Mouse (Mus musculus): ENCODE data around the gene Tlnrd1. TPM values are rescaled to one million over a fixed set of nuclear protein-coding genes. Genes with fewer than 3 reads are reported as not detected.

The Tlnrd1 gene
- polyA plus RNA-seq, 1 experiment from 2014 or later, result 8.4 TPM

DNA sequence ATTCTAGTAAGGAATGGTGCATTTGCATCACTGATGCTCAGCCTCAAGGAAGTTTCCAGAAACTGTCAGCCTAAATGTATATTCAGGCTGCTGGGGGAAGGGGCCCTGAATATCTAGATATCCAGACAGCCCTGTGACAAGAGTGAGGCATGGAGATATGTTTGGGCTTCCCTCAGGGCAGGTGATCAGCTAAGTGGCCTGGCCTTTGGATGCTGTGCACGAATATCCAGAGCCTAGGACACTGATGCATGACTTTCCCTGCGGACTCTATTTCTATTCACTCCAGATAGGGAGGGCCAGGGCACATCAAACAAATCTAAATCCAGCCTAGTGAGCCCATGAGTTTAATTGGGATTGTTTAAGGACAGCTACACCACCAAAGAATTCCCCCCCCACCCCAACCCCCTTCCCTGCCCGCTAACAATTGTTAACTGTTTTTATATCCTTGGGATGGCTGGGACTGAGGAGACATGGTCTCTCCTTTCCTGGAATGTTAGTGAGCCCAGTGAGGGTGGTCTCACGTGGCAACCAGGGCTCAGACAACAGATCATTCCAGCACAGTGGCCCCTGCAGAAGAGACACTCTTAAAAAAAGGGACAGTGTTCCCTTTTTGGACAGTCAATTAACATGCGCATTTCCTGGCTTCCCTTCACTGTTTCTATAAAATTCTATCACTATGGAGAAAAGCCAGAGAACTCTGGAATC is 14.1 kb downstream of the Tlnrd1 start:
- no peaks in the 10 kb centered on the region for H3K4me1 ChIP-seq (ENCODE audit: control insufficient read depth, insufficient read depth, low read length)
- no peak overlapping the region for H3K9ac ChIP-seq (ENCODE audit: low read length)
- H3K9me3 ChIP-seq (replicated peaks; ENCODE audit: control insufficient read depth, low read length), result no peaks in the 10 kb centered on the region
- 45% methylated on average over 5 of the region's 5 CpGs for WGBS
- H3K4me2 ChIP-seq (ENCODE audit: low read depth, low read length), result no peak overlapping the region
- no peaks in the 10 kb centered on the region for H3K36me3 ChIP-seq (ENCODE audit: control insufficient read depth, insufficient read depth)
- no peak for ATAC-seq (replicated peaks; ENCODE audit: extremely low read depth, insufficient read depth, low FRiP score)
- H3K27ac ChIP-seq (ENCODE audit: low read length), result no peak overlapping the region
- H3K27me3 ChIP-seq (ENCODE audit: control insufficient read depth, insufficient read depth, low read length), result no peaks in the 10 kb centered on the region
- H3K4me3 ChIP-seq (ENCODE audit: low read length), result no peak overlapping the region

DNA sequence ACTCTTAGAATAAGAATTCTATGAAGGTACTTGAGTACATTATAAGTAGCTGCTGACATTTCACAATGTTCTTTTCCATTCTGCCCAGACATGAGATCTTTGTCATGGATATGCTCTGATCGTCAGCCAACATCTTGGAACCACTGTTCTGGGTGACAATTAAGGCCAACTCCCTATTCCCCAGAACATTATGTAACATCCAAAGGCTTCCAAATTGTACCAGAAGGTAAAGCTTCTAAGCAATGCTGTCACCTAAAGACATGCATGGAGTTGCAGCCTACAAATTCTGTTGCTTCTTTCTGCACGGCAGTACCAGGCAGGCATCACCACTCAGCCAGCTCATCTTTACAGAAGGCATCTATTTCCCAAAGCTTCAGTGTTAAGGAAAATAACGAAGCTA is 15.9 kb downstream of the Tlnrd1 start:
- Histone ChIP-seq H3K27me3 (ENCODE audit: control insufficient read depth, insufficient read depth, low read length) (no peaks in the 10 kb centered on the region), H3K4me3 (ENCODE audit: low read length) (no peak overlapping the region), H3K4me2 (ENCODE audit: low read depth, low read length) (no peak overlapping the region), H3K9me3 (replicated peaks; ENCODE audit: control insufficient read depth, low read length) (no peaks in the 10 kb centered on the region), H3K9ac (ENCODE audit: low read length) (no peak overlapping the region), H3K36me3 (ENCODE audit: control insufficient read depth, insufficient read depth) (no peaks in the 10 kb centered on the region), H3K4me1 (ENCODE audit: control insufficient read depth, insufficient read depth, low read length) (peaks cover 5% of the 10 kb centered on the region), H3K27ac (ENCODE audit: low read length) (no peak overlapping the region)
- 73% methylated on average over 3 of the region's 3 CpGs for WGBS
- ATAC-seq (replicated peaks; ENCODE audit: extremely low read depth, insufficient read depth, low FRiP score), result no peak

GRCm38 (mm10) chr7:83863554-83863953 is 20.6 kb downstream of the Tlnrd1 start:
- Histone ChIP-seq H3K4me1 (ENCODE audit: control insufficient read depth, insufficient read depth, low read length) (peaks cover 8% of the 10 kb centered on the region), H3K27me3 (ENCODE audit: control insufficient read depth, insufficient read depth, low read length) (no peaks in the 10 kb centered on the region), H3K27ac (ENCODE audit: low read length) (no peak overlapping the region), H3K36me3 (ENCODE audit: control insufficient read depth, insufficient read depth) (no peaks in the 10 kb centered on the region), H3K9ac (ENCODE audit: low read length) (no peak overlapping the region), H3K4me2 (ENCODE audit: low read depth, low read length) (no peak overlapping the region), H3K9me3 (replicated peaks; ENCODE audit: control insufficient read depth, low read length) (no peaks in the 10 kb centered on the region), H3K4me3 (ENCODE audit: low read length) (no peak overlapping the region)
- 32% methylated on average over 2 of the region's 2 CpGs for WGBS
- ATAC-seq (replicated peaks; ENCODE audit: extremely low read depth, insufficient read depth, low FRiP score), result no peak

- no peak overlapping the region for H3K4me3 ChIP-seq (ENCODE audit: low read length)
- H3K27me3 ChIP-seq (ENCODE audit: control insufficient read depth, insufficient read depth, low read length), result no peaks in the 10 kb centered on the region
- H3K4me2 ChIP-seq (ENCODE audit: low read depth, low read length), result no peak overlapping the region
- H3K9me3 ChIP-seq (replicated peaks; ENCODE audit: control insufficient read depth, low read length), result no peaks in the 10 kb centered on the region
- no peak overlapping the region for H3K27ac ChIP-seq (ENCODE audit: low read length)
- H3K36me3 ChIP-seq (ENCODE audit: control insufficient read depth, insufficient read depth), result no peaks in the 10 kb centered on the region
- ATAC-seq (replicated peaks; ENCODE audit: extremely low read depth, insufficient read depth, low FRiP score), result no peak
- 58% methylated on average over 4 of the region's 4 CpGs for WGBS
- H3K4me1 ChIP-seq (ENCODE audit: control insufficient read depth, insufficient read depth, low read length), result peaks cover 10% of the 10 kb centered on the region
- H3K9ac ChIP-seq (ENCODE audit: low read length), result no peak overlapping the region
These were observed 24.6 kb downstream of the Tlnrd1 start for GRCm38 (mm10) chr7:83859378-83860083.

GRCm38 (mm10) chr7:83857921-83858320 is 26.2 kb downstream of the Tlnrd1 start:
- no peak for ATAC-seq (replicated peaks; ENCODE audit: extremely low read depth, insufficient read depth, low FRiP score)
- Histone ChIP-seq H3K9ac (ENCODE audit: low read length) (no peak overlapping the region), H3K27ac (ENCODE audit: low read length) (no peak overlapping the region), H3K4me3 (ENCODE audit: low read length) (no peak overlapping the region), H3K9me3 (replicated peaks; ENCODE audit: control insufficient read depth, low read length) (no peaks in the 10 kb centered on the region), H3K36me3 (ENCODE audit: control insufficient read depth, insufficient read depth) (no peaks in the 10 kb centered on the region), H3K4me2 (ENCODE audit: low read depth, low read length) (no peak overlapping the region), H3K4me1 (ENCODE audit: control insufficient read depth, insufficient read depth, low read length) (peaks cover 2% of the 10 kb centered on the region; the same call in 1 of the 2 replicates), H3K27me3 (ENCODE audit: control insufficient read depth, insufficient read depth, low read length) (no peaks in the 10 kb centered on the region)
- 93% methylated on average over 3 of the region's 3 CpGs for WGBS

GRCm38 (mm10) chr7:83857208-83857488 is 27.0 kb downstream of the Tlnrd1 start:
- H3K36me3 ChIP-seq (ENCODE audit: control insufficient read depth, insufficient read depth), result no peaks in the 10 kb centered on the region
- H3K4me2 ChIP-seq (ENCODE audit: low read depth, low read length), result no peak overlapping the region
- no peaks in the 10 kb centered on the region for H3K27me3 ChIP-seq (ENCODE audit: control insufficient read depth, insufficient read depth, low read length)
- 44% methylated on average over 2 of the region's 2 CpGs for WGBS
- no peak overlapping the region for H3K27ac ChIP-seq (ENCODE audit: low read length)
- ATAC-seq (replicated peaks; ENCODE audit: extremely low read depth, insufficient read depth, low FRiP score), result no peak
- H3K4me1 ChIP-seq (ENCODE audit: control insufficient read depth, insufficient read depth, low read length), result 0 out of 2 replicates have a peak, but pooled peaks cover 2% of the 10 kb centered on the region
- no peaks in the 10 kb centered on the region for H3K9me3 ChIP-seq (replicated peaks; ENCODE audit: control insufficient read depth, low read length)
- no peak overlapping the region for H3K4me3 ChIP-seq (ENCODE audit: low read length)
- H3K9ac ChIP-seq (ENCODE audit: low read length), result no peak overlapping the region

- no peak overlapping the region for H3K4me2 ChIP-seq (ENCODE audit: low read depth, low read length)
- 53% methylated on average over 9 of the region's 9 CpGs for WGBS
- no peak overlapping the region for H3K27ac ChIP-seq (ENCODE audit: low read length)
- no peak for ATAC-seq (replicated peaks; ENCODE audit: extremely low read depth, insufficient read depth, low FRiP score)
- no peak overlapping the region for H3K4me3 ChIP-seq (ENCODE audit: low read length)
- 0 out of 2 replicates have a peak, but pooled peaks cover 2% of the 10 kb centered on the region for H3K4me1 ChIP-seq (ENCODE audit: control insufficient read depth, insufficient read depth, low read length)
- H3K27me3 ChIP-seq (ENCODE audit: control insufficient read depth, insufficient read depth, low read length), result no peaks in the 10 kb centered on the region
- no peaks in the 10 kb centered on the region for H3K36me3 ChIP-seq (ENCODE audit: control insufficient read depth, insufficient read depth)
- no peak overlapping the region for H3K9ac ChIP-seq (ENCODE audit: low read length)
- H3K9me3 ChIP-seq (replicated peaks; ENCODE audit: control insufficient read depth, low read length), result no peaks in the 10 kb centered on the region
These were observed 27.5 kb downstream of the Tlnrd1 start for GRCm38 (mm10) chr7:83856353-83857207.

DNA sequence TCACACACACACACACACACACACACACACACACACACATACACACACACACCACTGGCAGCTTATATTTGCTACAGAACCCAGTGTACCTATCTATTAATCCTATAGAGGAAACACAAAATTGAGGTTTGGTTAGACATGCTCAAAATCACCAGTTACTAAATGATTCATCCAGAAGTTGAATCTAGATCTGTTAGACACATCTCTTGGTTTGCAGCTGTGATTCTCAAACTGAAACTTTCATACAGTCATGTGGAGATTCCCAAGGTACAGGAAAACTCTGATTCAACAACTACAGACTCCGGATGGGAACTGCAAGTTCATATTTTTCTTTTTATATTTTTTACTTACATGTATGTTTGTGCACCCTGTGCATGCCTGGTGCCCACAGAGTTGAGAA is 28.9 kb downstream of the Tlnrd1 start:
- Histone ChIP-seq H3K4me1 (ENCODE audit: control insufficient read depth, insufficient read depth, low read length) (0 out of 2 replicates have a peak, but pooled peaks cover 2% of the 10 kb centered on the region), H3K36me3 (ENCODE audit: control insufficient read depth, insufficient read depth) (no peaks in the 10 kb centered on the region), H3K9ac (ENCODE audit: low read length) (no peak overlapping the region), H3K27me3 (ENCODE audit: control insufficient read depth, insufficient read depth, low read length) (no peaks in the 10 kb centered on the region), H3K4me2 (ENCODE audit: low read depth, low read length) (no peak overlapping the region), H3K27ac (ENCODE audit: low read length) (no peak overlapping the region), H3K9me3 (replicated peaks; ENCODE audit: control insufficient read depth, low read length) (no peaks in the 10 kb centered on the region), H3K4me3 (ENCODE audit: low read length) (no peak overlapping the region)
- no peak for ATAC-seq (replicated peaks; ENCODE audit: extremely low read depth, insufficient read depth, low FRiP score)
- 87% methylated on average over 1 of the region's 1 CpGs for WGBS

Measured in heart, embryonic 16.5 days (tissue).